Mouse (Mus musculus): ENCODE results near the gene Olfr1474.

DNA sequence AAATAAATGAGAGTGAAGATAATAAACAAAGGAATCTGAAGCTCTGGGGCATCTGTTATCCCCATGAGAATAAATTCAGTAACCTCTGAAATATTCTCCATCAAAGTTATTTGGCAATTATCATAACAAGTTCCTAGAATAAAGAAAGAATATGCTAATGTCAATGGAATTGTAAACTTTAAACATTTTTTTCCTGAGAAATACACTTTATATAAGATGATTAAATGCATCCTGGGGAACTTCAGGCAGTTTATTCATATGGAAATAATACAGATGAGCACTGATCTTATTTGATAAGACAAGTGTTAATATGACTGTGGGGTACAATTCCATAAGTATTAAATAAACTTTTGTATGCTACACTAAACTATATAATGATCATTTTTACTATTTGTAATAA lies 10.7 kb downstream of the Olfr1474 start, which contains the start of gene Olfr1475:
- no peak for TF ChIP-seq CTCF (conservative IDR thresholded peaks at IDR 0.05; ENCODE audit: insufficient read depth, insufficient read length, low read depth, low read length)
- TF ChIP-seq POLR2A (IDR thresholded peaks at IDR 0.05; ENCODE audit: low read depth, low read length) = no peak

Data from kidney, adult 2 months (tissue).